30 mouse cellular contexts compared by ENCODE assay signal in the genomic region with DNA sequence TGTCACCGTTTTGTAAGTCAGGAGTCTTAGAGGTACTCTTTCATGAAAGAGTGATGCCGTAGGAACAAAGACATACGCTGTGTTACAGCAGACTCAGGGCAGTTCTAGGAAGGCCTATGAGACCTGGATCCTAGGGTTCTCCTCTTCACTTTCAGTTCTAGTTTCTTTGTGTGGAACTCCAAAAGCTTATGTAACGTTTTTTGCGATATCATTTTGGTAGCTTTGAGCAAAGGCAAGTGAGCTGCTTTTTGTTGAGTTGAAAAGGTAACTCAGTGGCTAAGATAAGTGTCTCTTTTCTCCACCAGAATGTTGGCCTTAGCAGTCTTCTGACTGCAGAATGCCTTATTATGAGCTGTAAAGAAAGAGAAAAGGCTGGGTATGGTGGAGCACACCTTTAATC. TPM values are rescaled to one million over a fixed set of nuclear protein-coding genes. Genes with fewer than 3 reads are reported as not detected.
A peak's percentile ranks its signal among the peaks of the same experiment; 100 is the strongest.
DNase-seq lines count a peak whose midpoint lies in the region; ATAC-seq lines count a peak whose summit lies in the region.
"Had no signal": no experiment of that assay in that cellular context is flagged by ENCODE, and none has a peak within 500 bp of the region (broad histone marks: within the 10 kb centered on the region; RNA-seq: fewer than 3 reads in every experiment).

No protein-coding gene starts in this region.

- no peak for ATAC-seq in forebrain, embryonic 13.5 days
- ATAC-seq in forebrain, embryonic 12.5 days (ENCODE audit: low FRiP score): no peak
- no peak for ATAC-seq in hindbrain, embryonic 13.5 days (ENCODE audit: low FRiP score)
- no peak for ATAC-seq in midbrain, embryonic 13.5 days
- ATAC-seq: forebrain, postnatal 0 days; midbrain, embryonic 16.5 days; Patski had no signal

- H3K27me3 ChIP-seq in forebrain, embryonic 13.5 days: 0 out of 2 replicates have a peak, but pooled peaks cover 2% of the 10 kb centered on the region
- H3K27me3 ChIP-seq in forebrain, embryonic 12.5 days: peaks cover 8% of the 10 kb centered on the region
- peaks cover 11% of the 10 kb centered on the region for H3K27me3 ChIP-seq in hindbrain, embryonic 10.5 days (ENCODE audit: insufficient read depth, poor library complexity, severe bottlenecking)
- H3K27me3 ChIP-seq in hindbrain, embryonic 13.5 days: no peaks in the 10 kb centered on the region
- H3K27me3 ChIP-seq in midbrain, embryonic 13.5 days: peaks cover 3% of the 10 kb centered on the region; the same call in 1 of the 2 replicates
- H3K27me3 ChIP-seq in midbrain, embryonic 10.5 days (ENCODE audit: low read depth, poor library complexity, severe bottlenecking): peaks cover 12% of the 10 kb centered on the region
- H3K27me3 ChIP-seq: heart, embryonic 13.5 days; hindbrain, embryonic 12.5 days; kidney, embryonic 15.5 days; neural tube, embryonic 12.5 days; Patski had no signal

- 88% methylated on average over 5 of the region's 5 CpGs for WGBS in forebrain, embryonic 13.5 days
- 86% methylated on average over 5 of the region's 5 CpGs for WGBS in forebrain, embryonic 12.5 days
- WGBS in hindbrain, embryonic 10.5 days: 91% methylated on average over 5 of the region's 5 CpGs
- WGBS in hindbrain, embryonic 13.5 days: 88% methylated on average over 5 of the region's 5 CpGs
- 86% methylated on average over 5 of the region's 5 CpGs for WGBS in midbrain, embryonic 13.5 days
- 94% methylated on average over 5 of the region's 5 CpGs for WGBS in midbrain, embryonic 10.5 days

- H3K9ac ChIP-seq in forebrain, embryonic 13.5 days: no peak overlapping the region
- H3K9ac ChIP-seq in forebrain, embryonic 12.5 days: no peak overlapping the region
- H3K9ac ChIP-seq in hindbrain, embryonic 13.5 days: no peak overlapping the region
- H3K9ac ChIP-seq in midbrain, embryonic 13.5 days (replicated peaks): 0 out of 2 replicates have a peak overlapping the region, but pooled peaks have one; percentile 28
- H3K9ac ChIP-seq: embryonic facial prominence, embryonic 12.5 days; forebrain, postnatal 0 days; heart, embryonic 13.5 days; hindbrain, embryonic 12.5 days; kidney, embryonic 15.5 days; neural tube, embryonic 12.5 days had no signal

- no peaks in the 10 kb centered on the region for H3K9me3 ChIP-seq in forebrain, embryonic 13.5 days (replicated peaks)
- H3K9me3 ChIP-seq in forebrain, embryonic 12.5 days: no peaks in the 10 kb centered on the region
- no peaks in the 10 kb centered on the region for H3K9me3 ChIP-seq in hindbrain, embryonic 10.5 days
- H3K9me3 ChIP-seq in hindbrain, embryonic 13.5 days: no peaks in the 10 kb centered on the region
- no peaks in the 10 kb centered on the region for H3K9me3 ChIP-seq in midbrain, embryonic 13.5 days
- H3K9me3 ChIP-seq in midbrain, embryonic 10.5 days (replicated peaks): no peaks in the 10 kb centered on the region
- H3K9me3 ChIP-seq: embryonic facial prominence, embryonic 12.5 days; forebrain, embryonic 10.5 days; heart, embryonic 13.5 days; hindbrain, embryonic 12.5 days; neural tube, embryonic 12.5 days had no signal

- no peak for DNase-seq in hindbrain, embryonic 10.5 days (ENCODE audit: low spot score)
- DNase-seq in midbrain, embryonic 10.5 days (ENCODE audit: low spot score): no peak
- no peak for DNase-seq in adrenal gland, postnatal 36 days
- DNase-seq: adrenal gland, postnatal 10 days; cerebellum, adult 11 months; cerebellum, adult 9-11 months; embryo, embryonic 11 days; forebrain, postnatal 0 days; gastrocnemius, postnatal 10 days; heart, postnatal 14 days; kidney, adult 11 months; kidney, postnatal 36 days; layer of hippocampus, postnatal 36 days; left cerebral cortex, postnatal 4 days; lung, adult 2 months; lung, postnatal 10 days; thymus, postnatal 14 days had no signal

- no peak overlapping the region for H3K27ac ChIP-seq in forebrain, embryonic 13.5 days
- no peak overlapping the region for H3K27ac ChIP-seq in forebrain, embryonic 12.5 days
- H3K27ac ChIP-seq in hindbrain, embryonic 10.5 days: 0 out of 2 replicates have a peak overlapping the region, but pooled peaks have one; percentile 31
- H3K27ac ChIP-seq in hindbrain, embryonic 13.5 days: no peak overlapping the region
- no peak overlapping the region for H3K27ac ChIP-seq in midbrain, embryonic 13.5 days
- H3K27ac ChIP-seq in midbrain, embryonic 10.5 days (replicated peaks): no peak overlapping the region
- H3K27ac ChIP-seq: embryonic facial prominence, embryonic 12.5 days; forebrain, embryonic 10.5 days; heart, embryonic 13.5 days; hindbrain, embryonic 12.5 days; kidney, embryonic 15.5 days; liver, embryonic 14.5 days; neural tube, embryonic 12.5 days had no signal

- H3K4me2 ChIP-seq in forebrain, embryonic 13.5 days: 0 out of 2 replicates have a peak overlapping the region, but pooled peaks have one; percentile 12
- no peak overlapping the region for H3K4me2 ChIP-seq in forebrain, embryonic 12.5 days
- H3K4me2 ChIP-seq in hindbrain, embryonic 13.5 days: no peak overlapping the region
- H3K4me2 ChIP-seq in midbrain, embryonic 13.5 days (replicated peaks): no peak overlapping the region
- H3K4me2 ChIP-seq: embryonic facial prominence, embryonic 12.5 days; heart, embryonic 13.5 days; hindbrain, embryonic 12.5 days; kidney, embryonic 15.5 days; neural tube, embryonic 12.5 days had no signal

- H3K4me1 ChIP-seq in forebrain, embryonic 13.5 days: peaks cover 28% of the 10 kb centered on the region
- H3K4me1 ChIP-seq in forebrain, embryonic 12.5 days: peaks cover 18% of the 10 kb centered on the region
- peaks cover 29% of the 10 kb centered on the region for H3K4me1 ChIP-seq in hindbrain, embryonic 10.5 days (replicated peaks)
- H3K4me1 ChIP-seq in hindbrain, embryonic 13.5 days (replicated peaks): peaks cover 29% of the 10 kb centered on the region
- H3K4me1 ChIP-seq in midbrain, embryonic 13.5 days (replicated peaks): peaks cover 29% of the 10 kb centered on the region
- H3K4me1 ChIP-seq in midbrain, embryonic 10.5 days: peaks cover 30% of the 10 kb centered on the region

- peaks cover 8% of the 10 kb centered on the region for H3K36me3 ChIP-seq in forebrain, embryonic 13.5 days (ENCODE audit: poor library complexity, severe bottlenecking)
- no peaks in the 10 kb centered on the region; the same call in 1 of the 2 replicates for H3K36me3 ChIP-seq in forebrain, embryonic 12.5 days (replicated peaks)
- peaks cover 25% of the 10 kb centered on the region for H3K36me3 ChIP-seq in hindbrain, embryonic 10.5 days
- no peaks in the 10 kb centered on the region for H3K36me3 ChIP-seq in hindbrain, embryonic 13.5 days
- peaks cover 9% of the 10 kb centered on the region; the same call in 1 of the 2 replicates for H3K36me3 ChIP-seq in midbrain, embryonic 13.5 days
- H3K36me3 ChIP-seq in midbrain, embryonic 10.5 days: peaks cover 26% of the 10 kb centered on the region

- H3K4me3 ChIP-seq in forebrain, embryonic 13.5 days: no peak overlapping the region
- no peak overlapping the region for H3K4me3 ChIP-seq in forebrain, embryonic 12.5 days (replicated peaks)
- no peak overlapping the region for H3K4me3 ChIP-seq in hindbrain, embryonic 10.5 days
- H3K4me3 ChIP-seq in hindbrain, embryonic 13.5 days: no peak overlapping the region
- no peak overlapping the region for H3K4me3 ChIP-seq in midbrain, embryonic 13.5 days (replicated peaks)
- no peak overlapping the region for H3K4me3 ChIP-seq in midbrain, embryonic 10.5 days
- H3K4me3 ChIP-seq: embryonic facial prominence, embryonic 12.5 days; forebrain, embryonic 10.5 days; heart, embryonic 13.5 days; hindbrain, embryonic 12.5 days; kidney, embryonic 15.5 days; neural tube, embryonic 12.5 days had no signal

RNA-seq across cellular contexts. Expression of gene Spop, which starts 3.5 kb away (rescaled TPM):
- polyA plus RNA-seq in forebrain, embryonic 13.5 days (2015; fragmentation: Nextera tagmentation; extraction: Ambion mirVana): 175 and 178 TPM in 2 replicates
- polyA plus RNA-seq in forebrain, embryonic 12.5 days (2016; fragmentation: Nextera tagmentation; extraction: Ambion mirVana): 193 and 211 TPM in 2 replicates
- polyA plus RNA-seq in hindbrain, embryonic 10.5 days (2016; fragmentation: Nextera tagmentation; extraction: Ambion mirVana): 143 and 167 TPM in 2 replicates
- 221 and 226 TPM in 2 replicates for polyA plus RNA-seq in hindbrain, embryonic 13.5 days (2015; fragmentation: Nextera tagmentation; extraction: Ambion mirVana)
- polyA plus RNA-seq in midbrain, embryonic 13.5 days (2015; fragmentation: Nextera tagmentation; extraction: Ambion mirVana): 199 and 202 TPM in 2 replicates
- polyA plus RNA-seq in midbrain, embryonic 10.5 days (2016; fragmentation: Nextera tagmentation; extraction: Ambion mirVana): 170 and 198 TPM in 2 replicates
- 100 to 1,000 TPM; 154 TPM for total RNA-seq in adrenal gland, postnatal 36 days (2021)

RNA-seq across cellular contexts. Expression of gene Slc35b1, which starts 32.8 kb away (rescaled TPM):
- polyA plus RNA-seq in forebrain, embryonic 13.5 days (2015; fragmentation: Nextera tagmentation; extraction: Ambion mirVana): 135 and 140 TPM in 2 replicates
- 126 TPM in 2 replicates for polyA plus RNA-seq in forebrain, embryonic 12.5 days (2016; fragmentation: Nextera tagmentation; extraction: Ambion mirVana)
- 119 TPM in 2 replicates for polyA plus RNA-seq in hindbrain, embryonic 10.5 days (2016; fragmentation: Nextera tagmentation; extraction: Ambion mirVana)
- 133 and 135 TPM in 2 replicates for polyA plus RNA-seq in hindbrain, embryonic 13.5 days (2015; fragmentation: Nextera tagmentation; extraction: Ambion mirVana)
- 149 and 151 TPM in 2 replicates for polyA plus RNA-seq in midbrain, embryonic 13.5 days (2015; fragmentation: Nextera tagmentation; extraction: Ambion mirVana)
- 123 and 131 TPM in 2 replicates for polyA plus RNA-seq in midbrain, embryonic 10.5 days (2016; fragmentation: Nextera tagmentation; extraction: Ambion mirVana)
- total RNA-seq in adrenal gland, postnatal 36 days (2021): 10 to 100 TPM; 70.3 to 75.0 TPM
